Mouse (Mus musculus) embryonic fibroblast, embryonic 13.5 days (primary cell): Measurements from ENCODE around the gene Snx10. TPM values are rescaled to one million over a fixed set of nuclear protein-coding genes. Genes with fewer than 3 reads are reported as not detected.

Experiments used
- H3K27ac ChIP-seq: 2 replicates; pipeline ENCODE4 v1.5.1; 2012; ENCODE audit warnings: low read length, control low read depth, inconsistent platforms; ENCODE audit not compliant: insufficient read depth
- H3K4me1 ChIP-seq: 2 replicates; pipeline ENCODE4 v1.6.1; 2011; ENCODE audit warnings: low read length; ENCODE audit not compliant: control insufficient read depth, insufficient read depth
- H3K4me3 ChIP-seq: 2 replicates; pipeline ENCODE4 v1.5.1; 2011; ENCODE audit warnings: mild to moderate bottlenecking, control low read depth, low read length; ENCODE audit not compliant: insufficient read depth
- CTCF ChIP-seq: IDR thresholded peaks from 2 replicates; pipeline ENCODE4 v1.5.1; 2011; ENCODE audit warnings: mild to moderate bottlenecking, control low read depth, low read length, moderate library complexity, borderline replicate concordance; ENCODE audit not compliant: insufficient read depth
- POLR2A ChIP-seq: IDR thresholded peaks from 2 replicates; pipeline ENCODE4 v1.6.1; 2011; ENCODE audit warnings: low read depth, mild to moderate bottlenecking, control low read depth, low read length, moderate library complexity
- polyA plus RNA-seq: library from polyadenylated mRNA; stranded (reverse); fragments of >200 nt; gene quantifications from 2 replicates; pipeline ENCODE4 v1.2.4, GENCODE M21; 2011; ENCODE audit warnings: low read depth; ENCODE audit not compliant: missing spikeins, insufficient read length

Gene Snx10
- polyA plus RNA-seq, 1 experiment = 27.5 TPM

DNA sequence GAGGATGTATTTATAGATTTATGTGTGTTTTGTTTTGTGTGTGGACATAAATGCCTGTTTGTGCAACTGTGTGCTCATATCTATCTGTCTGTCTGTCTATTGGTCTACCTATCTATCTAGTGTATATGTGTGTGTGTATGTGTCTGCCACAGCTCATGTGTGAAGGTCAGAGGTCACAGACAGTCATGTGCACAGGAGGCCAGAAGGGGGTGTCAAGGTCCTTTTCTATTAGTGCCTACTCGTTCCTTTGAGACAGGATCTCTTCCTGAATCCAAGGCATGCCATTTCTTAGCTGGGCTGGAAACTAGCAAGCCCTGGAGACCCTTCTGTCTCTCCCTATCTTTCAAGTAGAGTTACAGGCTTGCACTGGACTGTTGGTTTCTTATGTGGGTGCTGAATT is 78.6 kb downstream of the Snx10 start:
- no peak overlapping the region for H3K4me3 ChIP-seq
- H3K4me1 ChIP-seq = no peaks in the 10 kb centered on the region
- TF ChIP-seq CTCF = no peak
- no peak for TF ChIP-seq POLR2A
- no peak overlapping the region for H3K27ac ChIP-seq

DNA sequence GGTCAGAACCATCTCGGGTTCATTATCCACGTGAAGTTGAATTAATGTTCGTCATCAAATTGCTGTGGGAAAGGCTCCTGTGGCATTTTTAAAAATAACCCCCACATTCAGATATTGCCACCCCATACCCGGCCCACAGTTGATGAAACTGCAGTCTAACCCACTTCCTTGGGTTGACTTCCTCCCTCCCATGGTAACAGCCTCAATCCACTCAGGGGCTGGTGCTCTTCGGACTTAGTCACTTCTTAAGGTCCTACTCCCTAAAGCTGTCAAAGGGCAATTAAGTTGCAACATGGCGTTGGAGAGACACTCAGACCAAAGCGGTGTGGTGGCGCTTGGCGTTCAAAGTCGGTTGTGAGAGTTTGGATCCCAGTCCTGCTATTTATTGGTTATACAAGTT is 80.0 kb downstream of the Snx10 start:
- TF ChIP-seq POLR2A (no peak), CTCF (no peak)
- no peak overlapping the region for H3K4me3 ChIP-seq
- H3K4me1 ChIP-seq = no peaks in the 10 kb centered on the region
- H3K27ac ChIP-seq = no peak overlapping the region

DNA sequence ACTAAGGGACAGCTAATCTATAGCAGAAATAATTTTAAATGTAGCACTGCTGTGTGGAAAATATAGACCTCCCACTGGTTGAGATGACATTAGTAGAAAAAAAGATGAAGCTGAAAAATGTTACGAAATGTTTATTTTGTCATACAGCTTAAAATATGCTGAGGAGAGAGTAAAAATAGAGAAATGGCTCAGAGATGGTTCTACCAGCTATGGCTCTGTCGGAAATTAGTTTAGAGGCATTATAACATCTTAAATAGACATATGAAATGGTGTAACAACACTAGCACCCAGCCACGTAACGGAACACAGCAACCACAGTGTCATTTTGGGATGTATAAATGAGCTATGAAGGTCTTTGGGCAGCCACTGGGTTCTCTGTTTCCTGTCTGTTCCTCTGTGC is 82.5 kb downstream of the Snx10 start:
- H3K4me1 ChIP-seq = no peaks in the 10 kb centered on the region
- no peak overlapping the region for H3K4me3 ChIP-seq
- TF ChIP-seq CTCF (no peak), POLR2A (no peak)
- H3K27ac ChIP-seq = no peak overlapping the region

DNA sequence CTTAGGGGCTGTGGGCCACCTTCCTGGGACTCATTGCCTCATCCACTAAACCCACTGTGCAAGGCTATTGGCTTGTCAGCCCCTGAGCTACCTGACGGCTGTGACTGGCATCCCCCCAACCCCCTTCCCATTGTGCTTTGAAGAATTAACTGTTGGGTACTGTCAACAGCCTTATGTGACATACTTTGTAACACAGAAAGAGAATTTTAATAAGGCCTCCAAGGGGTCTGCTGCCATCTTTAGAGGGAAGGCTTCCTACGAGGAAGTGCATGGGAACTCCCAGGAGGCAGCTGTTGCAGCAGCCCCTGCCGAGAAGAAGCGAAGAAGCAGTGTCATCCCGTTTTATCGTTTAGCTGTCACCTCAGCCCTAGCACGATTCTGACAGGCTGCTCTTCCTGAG is 83.1 kb downstream of the Snx10 start:
- TF ChIP-seq POLR2A = no peak
- TF ChIP-seq CTCF = no peak
- no peak overlapping the region for H3K4me3 ChIP-seq
- H3K4me1 ChIP-seq = no peaks in the 10 kb centered on the region
- no peak overlapping the region for H3K27ac ChIP-seq

DNA sequence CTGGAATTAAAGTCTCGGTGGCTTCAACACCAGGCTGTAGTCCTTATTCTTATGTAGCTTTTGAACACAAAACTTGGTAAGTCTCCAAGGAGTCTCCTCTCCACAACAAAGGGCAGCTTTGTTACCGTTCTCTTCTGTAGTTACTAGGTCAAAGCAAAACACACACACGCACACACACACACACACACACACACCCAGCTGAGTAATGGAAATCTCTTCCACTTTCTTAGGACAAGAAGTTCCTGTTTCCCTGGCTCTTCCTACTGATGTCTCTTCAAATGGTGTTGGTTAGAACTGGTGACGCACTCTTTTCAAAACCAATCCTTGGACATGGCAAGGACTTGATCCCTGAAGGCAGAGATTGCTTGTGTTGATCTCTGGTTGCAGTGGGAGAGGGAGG is 87.9 kb downstream of the Snx10 start:
- TF ChIP-seq POLR2A = no peak
- TF ChIP-seq CTCF = no peak
- H3K4me1 ChIP-seq = no peaks in the 10 kb centered on the region
- no peak overlapping the region for H3K27ac ChIP-seq

DNA sequence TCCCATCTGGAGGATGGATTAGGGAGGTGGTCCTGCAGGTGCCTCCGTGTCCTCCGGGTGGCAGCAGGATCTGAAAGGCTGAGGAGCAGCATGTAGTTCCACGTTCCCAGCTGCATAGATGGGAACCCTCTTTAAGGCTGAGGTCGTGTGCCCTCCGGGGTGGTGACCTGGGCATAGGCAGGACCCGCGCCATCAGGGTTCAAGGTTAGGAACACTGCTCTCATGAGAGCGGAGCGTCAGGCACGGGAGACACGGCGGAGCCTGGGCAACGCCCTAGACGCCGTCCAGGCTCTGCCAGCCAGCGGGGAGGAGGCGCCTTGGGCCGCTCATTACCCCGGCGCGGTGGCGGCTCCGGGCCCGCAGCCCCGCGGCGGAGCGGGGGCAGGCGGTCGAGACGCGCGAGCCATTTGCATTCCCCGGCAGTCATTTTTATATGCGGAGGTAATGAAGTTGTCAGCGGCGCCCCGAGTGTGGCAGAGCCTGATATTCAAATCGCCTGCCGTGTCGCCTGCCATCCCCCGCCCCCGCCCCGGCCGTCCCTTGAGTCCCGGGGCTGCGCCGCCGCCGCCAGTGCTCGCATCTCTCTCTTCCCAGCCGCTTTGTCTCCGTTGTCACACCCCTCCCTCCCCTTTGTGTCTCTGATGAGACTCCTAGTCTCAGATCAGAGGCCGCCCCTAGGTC is 88.8 kb downstream of the Snx10 start:
- TF ChIP-seq POLR2A (no peak), CTCF (peak; percentile 48; the same call in 1 of the 2 replicates)
- Histone ChIP-seq H3K4me3 (peak overlapping the region; percentile 36), H3K4me1 (no peaks in the 10 kb centered on the region), H3K27ac (no peak overlapping the region)

More for the DNA sequence above, 87.9 kb downstream of the Snx10 start:
- no peak overlapping the region for H3K4me3 ChIP-seq

DNA sequence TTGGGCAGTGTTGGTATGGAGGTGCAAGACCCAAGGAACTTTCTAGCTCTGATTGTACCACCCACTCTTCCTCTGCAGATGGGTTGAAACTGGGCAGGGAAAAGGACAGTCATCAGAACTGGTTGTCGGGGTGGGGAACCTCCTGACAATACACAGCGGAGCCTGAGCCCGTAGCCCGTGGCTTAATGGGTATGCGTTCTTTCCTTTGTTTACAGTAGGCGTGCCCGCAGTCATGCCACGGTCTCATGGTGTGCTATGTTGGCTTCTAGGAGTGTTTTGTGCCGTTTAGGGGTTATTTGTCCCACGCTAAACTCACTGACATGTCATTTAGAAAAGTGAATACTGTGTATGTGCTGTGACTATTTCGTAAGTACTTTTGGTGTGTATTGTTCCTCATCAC is 90.0 kb downstream of the Snx10 start:
- no peak overlapping the region for H3K27ac ChIP-seq
- no peaks in the 10 kb centered on the region for H3K4me1 ChIP-seq
- TF ChIP-seq POLR2A (no peak), CTCF (no peak)
- no peak overlapping the region for H3K4me3 ChIP-seq

DNA sequence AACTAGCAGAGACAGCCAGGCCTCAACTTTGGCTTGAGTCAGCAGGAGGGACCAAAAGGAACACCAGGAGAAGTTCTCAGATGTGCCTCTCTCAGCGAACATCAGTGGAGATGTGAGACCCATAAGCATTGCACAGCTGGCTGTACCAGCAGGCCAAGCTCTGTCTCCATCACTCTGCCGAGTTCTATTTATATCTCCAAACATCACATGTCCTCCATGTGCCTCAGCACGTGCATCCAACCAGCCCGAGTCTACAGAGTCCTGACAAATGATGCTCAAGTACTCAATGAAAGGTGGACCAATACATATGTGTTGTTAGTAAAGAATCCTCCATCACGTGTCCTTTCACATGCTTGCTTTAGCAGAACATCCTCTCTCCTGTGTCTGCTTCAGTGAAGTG is 103.1 kb downstream of the Snx10 start:
- no peak for TF ChIP-seq POLR2A
- no peak for TF ChIP-seq CTCF
- H3K27ac ChIP-seq = no peak overlapping the region
- H3K4me3 ChIP-seq = no peak overlapping the region
- no peaks in the 10 kb centered on the region for H3K4me1 ChIP-seq

DNA sequence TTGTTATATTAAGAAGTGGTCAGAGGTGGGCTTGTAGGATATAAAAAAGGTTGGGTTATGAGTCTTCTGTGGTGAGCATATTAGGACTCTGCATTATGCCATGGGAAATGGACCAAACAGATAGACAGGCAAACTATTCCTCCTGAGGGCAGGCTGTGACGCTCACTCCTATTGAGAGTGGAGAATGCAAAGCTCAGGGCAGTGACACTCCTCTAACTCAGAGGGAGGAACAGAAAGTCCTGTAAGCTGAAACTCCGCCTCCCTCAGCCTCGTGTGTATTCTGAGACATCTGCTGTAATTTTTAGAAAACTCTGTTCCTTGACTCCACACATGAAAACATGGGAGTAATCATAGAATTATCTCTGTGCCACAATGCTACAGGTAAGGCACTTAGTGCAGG is 106.0 kb downstream of the Snx10 start:
- H3K4me1 ChIP-seq = no peaks in the 10 kb centered on the region
- TF ChIP-seq POLR2A (no peak), CTCF (no peak)
- no peak overlapping the region for H3K4me3 ChIP-seq
- H3K27ac ChIP-seq = no peak overlapping the region

DNA sequence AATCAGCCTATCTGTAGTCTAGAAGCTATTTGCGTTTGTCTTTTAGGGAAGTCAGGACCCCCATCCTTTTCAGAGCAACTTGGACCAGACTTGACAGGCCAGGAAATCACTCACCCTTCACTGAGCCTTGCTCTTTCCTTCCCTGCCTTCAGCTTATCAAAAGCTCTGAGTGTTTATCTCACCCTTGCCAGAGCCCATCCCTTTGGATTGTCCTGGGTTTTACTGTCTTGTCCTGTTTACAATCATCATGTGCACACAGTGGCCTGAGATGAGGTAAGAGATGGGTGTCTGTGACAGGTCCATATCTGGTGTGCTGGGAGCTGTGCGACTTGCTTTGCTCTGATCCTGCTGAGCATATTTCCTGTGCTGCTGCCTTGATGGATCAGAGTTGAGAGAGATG is 106.5 kb downstream of the Snx10 start:
- Histone ChIP-seq H3K4me1 (no peaks in the 10 kb centered on the region), H3K4me3 (no peak overlapping the region), H3K27ac (no peak overlapping the region)
- TF ChIP-seq CTCF (no peak), POLR2A (no peak)
